Mouse (Mus musculus) kidney, postnatal 0 days (tissue): ENCODE measurements around the gene Usf1. TPM values are rescaled to one million over a fixed set of nuclear protein-coding genes. Genes with fewer than 3 reads are reported as not detected.

Experiments
- ATAC-seq: fragments of 200-750 bp; cut with Nextera tagmentation; replicated peaks from 2 replicates; pipeline ENCODE4 v1.8.0; 2017; ENCODE audit warnings: low read depth, moderate number of reproducible peaks, moderate TSS enrichment, moderate library complexity; ENCODE audit not compliant: low FRiP score
- DNase-seq: peaks from one replicate; pipeline ENCODE4 v3.0.0-alpha.2; 2016; ENCODE audit warnings: low spot score
- H3K27ac ChIP-seq: fragments of 300-500 bp; sonication (generic); 2 replicates; pipeline ENCODE4 v1.5.1; 2014; ENCODE audit warnings: mild to moderate bottlenecking
- H3K27me3 ChIP-seq: fragments of 300-500 bp; sonication (generic); 2 replicates; pipeline ENCODE4 v1.6.1; 2014; ENCODE audit warnings: low read length, mixed read lengths; ENCODE audit not compliant: insufficient read depth
- H3K36me3 ChIP-seq: fragments of 300-500 bp; sonication (generic); 2 replicates; pipeline ENCODE4 v1.6.1; 2014; ENCODE audit warnings: low read length, mixed read lengths; ENCODE audit not compliant: insufficient read depth
- H3K4me1 ChIP-seq: fragments of 300-500 bp; sonication (generic); replicated peaks from 2 replicates; pipeline ENCODE4 v1.6.1; 2014; ENCODE audit warnings: antibody characterized with exemption, low read length, mixed read lengths; ENCODE audit not compliant: insufficient read depth
- H3K4me2 ChIP-seq: fragments of 300-500 bp; sonication (generic); 2 replicates; pipeline ENCODE4 v1.6.1; 2014; ENCODE audit warnings: mild to moderate bottlenecking, low read length, moderate library complexity, mixed read lengths
- H3K4me3 ChIP-seq: fragments of 300-500 bp; sonication (generic); replicated peaks from 2 replicates; pipeline ENCODE4 v1.5.1; 2014; ENCODE audit warnings: low read depth, low read length
- H3K9ac ChIP-seq: fragments of 300-500 bp; sonication (generic); 2 replicates; pipeline ENCODE4 v1.6.1; 2014; ENCODE audit warnings: low read depth, low read length
- H3K9me3 ChIP-seq: fragments of 300-500 bp; sonication (generic); replicated peaks from 2 replicates; pipeline ENCODE4 v1.6.1; 2016; ENCODE audit warnings: low read length, inconsistent platforms, mixed read lengths
- CTCF ChIP-seq: IDR thresholded peaks from 2 replicates; pipeline ENCODE4 v1.5.1; 2016; ENCODE audit warnings: antibody characterized with exemption, low read depth, mild to moderate bottlenecking, moderate library complexity
- WGBS: fragments of 180-500 bp; shearing (Covaris S2); extraction: QIAGEN DNeasy Blood & Tissue Kit; methylation state at CpG from one replicate; pipeline ENCODE4 v1.1.7; 2014; 5-methylcytosine and 5-hydroxymethylcytosine counted together
- polyA plus RNA-seq: library from polyadenylated mRNA; unstranded; fragments of >200 nt; fragmentation: Nextera tagmentation; extraction: Ambion mirVana; gene quantifications from 2 replicates; pipeline ENCODE4 v1.2.1, GENCODE M21; 2015

Usf1 gene
- polyA plus RNA-seq, 1 experiment from 2014 or later, result 64.0 TPM

- Histone ChIP-seq H3K27ac (peak within 1 kb of the TSS; percentile 91), H3K4me1 (peaks cover 30% of the 10 kb centered on the region), H3K27me3 (no peaks in the 10 kb centered on the region), H3K4me3 (peak within 1 kb of the TSS; percentile 61), H3K9me3 (no peaks in the 10 kb centered on the region), H3K36me3 (no peaks in the 10 kb centered on the region), H3K9ac (peak within 1 kb of the TSS; percentile 75), H3K4me2 (peak within 1 kb of the TSS; percentile 72)
- 1% methylated on average over 44 of the region's 46 CpGs for WGBS
- peak; percentile 51 for TF ChIP-seq CTCF
- DNase-seq, result peak; percentile 93
- ATAC-seq, result peak; percentile 89
Measured at GRCm38 (mm10) chr1:171437264-171438013, 26.3 kb downstream of the Usf1 start, which contains the start of gene F11r. TSS of gene F11r (plus strand) at chr1:171437535.

- Histone ChIP-seq H3K27ac (peak overlapping the region; percentile 91), H3K9me3 (no peaks in the 10 kb centered on the region), H3K27me3 (no peaks in the 10 kb centered on the region), H3K9ac (peak overlapping the region; percentile 75), H3K36me3 (no peaks in the 10 kb centered on the region), H3K4me1 (peaks cover 34% of the 10 kb centered on the region), H3K4me3 (peak overlapping the region; percentile 61), H3K4me2 (peak overlapping the region; percentile 72)
- no peak for TF ChIP-seq CTCF
- ATAC-seq (no peak), DNase-seq (peak; percentile 71)
- WGBS, result 3% methylated on average over 18 of the region's 18 CpGs
Measured at GRCm38 (mm10) chr1:171438014-171438670, 27.0 kb downstream of the Usf1 start.

- H3K9ac ChIP-seq, result peak overlapping the region; percentile 75
- no peaks in the 10 kb centered on the region for H3K9me3 ChIP-seq
- no peak for TF ChIP-seq CTCF
- 7% methylated on average over 8 of the region's 8 CpGs for WGBS
- H3K4me2 ChIP-seq, result peak overlapping the region; percentile 72
- H3K27me3 ChIP-seq, result no peaks in the 10 kb centered on the region
- peak; percentile 81 for DNase-seq
- H3K4me1 ChIP-seq, result peaks cover 34% of the 10 kb centered on the region
- H3K36me3 ChIP-seq, result no peaks in the 10 kb centered on the region; the same call in 1 of the 2 replicates
- ATAC-seq, result no peak
- peak overlapping the region; percentile 61 for H3K4me3 ChIP-seq
- peak overlapping the region; percentile 91 for H3K27ac ChIP-seq
Measured at GRCm38 (mm10) chr1:171439072-171439471, 28.0 kb downstream of the Usf1 start.

- Histone ChIP-seq H3K4me1 (peaks cover 34% of the 10 kb centered on the region), H3K9me3 (no peaks in the 10 kb centered on the region)
- 2% methylated on average over 9 of the region's 9 CpGs for WGBS
Measured at GRCm38 (mm10) chr1:171440025-171440725, 29.1 kb downstream of the Usf1 start.

GRCm38 (mm10) chr1:171441466-171442412 is 30.6 kb downstream of the Usf1 start:
- Histone ChIP-seq H3K36me3 (no peaks in the 10 kb centered on the region; the same call in 1 of the 2 replicates), H3K9ac (0 out of 2 replicates have a peak overlapping the region, but pooled peaks have one; percentile 35), H3K4me1 (peaks cover 34% of the 10 kb centered on the region), H3K9me3 (no peaks in the 10 kb centered on the region), H3K27ac (peak overlapping the region; percentile 91), H3K4me2 (peak overlapping the region; percentile 72), H3K4me3 (no peak overlapping the region), H3K27me3 (no peaks in the 10 kb centered on the region)
- DNase-seq (peak; percentile 50), ATAC-seq (0 out of 2 replicates have a peak, but pooled peaks have one; percentile 9)
- no peak for TF ChIP-seq CTCF
- WGBS, result 38% methylated on average over 7 of the region's 7 CpGs

More at GRCm38 (mm10) chr1:171440025-171440725, 29.1 kb downstream of the Usf1 start:
- TF ChIP-seq CTCF, result peak; percentile 23; the same call in 1 of the 2 replicates
- DNase-seq, result peak; percentile 96
- Histone ChIP-seq H3K9ac (peak overlapping the region; percentile 53), H3K4me3 (peak overlapping the region; percentile 61), H3K27ac (peak overlapping the region; percentile 91), H3K36me3 (no peaks in the 10 kb centered on the region; the same call in 1 of the 2 replicates), H3K4me2 (peak overlapping the region; percentile 72), H3K27me3 (no peaks in the 10 kb centered on the region)
- ATAC-seq, result peak; percentile 55
